Mouse (Mus musculus) bone marrow, adult 2 months (tissue): Measurements from ENCODE around the gene Pax2.

Experiments
- CTCF ChIP-seq: fragments of 200-500 bp; IDR thresholded peaks from 2 replicates; pipeline ENCODE4 v1.5.1; 2011; ENCODE audit warnings: low read length, control low read depth; ENCODE audit not compliant: control insufficient read depth, insufficient read depth
- POLR2A ChIP-seq: fragments of 200-500 bp; IDR thresholded peaks from 2 replicates; pipeline ENCODE4 v1.6.1; 2011; ENCODE audit warnings: low read depth, mild to moderate bottlenecking, control low read depth, low read length, borderline replicate concordance; ENCODE audit not compliant: control insufficient read depth

DNA sequence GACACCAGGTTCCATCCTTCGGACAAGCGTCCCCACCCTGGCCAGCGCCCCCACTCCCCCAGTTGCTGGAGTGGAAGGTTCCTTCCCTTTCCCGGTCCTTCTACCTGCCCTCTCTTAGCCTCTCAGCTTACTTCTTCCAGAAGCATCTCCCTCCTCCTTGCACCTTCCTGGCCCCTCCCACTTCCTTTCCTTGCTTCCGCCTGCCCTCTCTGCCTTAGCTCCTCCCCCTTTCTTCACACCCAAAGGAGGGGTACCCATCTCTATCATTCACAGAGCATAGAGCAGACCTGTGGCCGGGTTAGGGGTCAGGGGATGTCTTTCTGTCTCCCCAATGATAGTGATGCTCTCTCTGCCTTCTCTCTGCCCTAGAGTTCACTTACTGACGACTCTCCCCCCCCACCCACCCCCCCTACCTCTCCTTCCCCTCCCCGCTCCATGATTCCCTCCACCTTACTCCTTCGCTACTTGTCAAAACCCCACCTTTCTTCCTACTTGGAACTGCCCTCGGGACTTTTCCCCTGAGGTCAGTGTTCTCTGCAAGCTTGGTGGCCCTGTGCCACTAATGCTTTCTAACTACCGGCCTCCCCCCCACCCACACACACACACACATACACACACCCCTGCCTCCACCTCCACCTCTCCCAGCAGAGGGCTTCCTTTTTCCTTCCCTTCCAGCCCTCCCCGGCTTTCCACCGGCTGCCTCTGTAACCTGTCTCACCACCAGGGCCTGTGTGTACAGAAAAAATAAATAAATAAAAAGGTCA is 57.0 kb downstream of the Pax2 start:
- TF ChIP-seq CTCF = no peak
- TF ChIP-seq POLR2A = no peak
